ENCODE assay signal across 8 mouse cellular contexts in genomic region chrX:166169892-166170799, GRCm38 (mm10). TPM values are rescaled to one million over a fixed set of nuclear protein-coding genes. Genes with fewer than 3 reads are reported as not detected.
A peak's percentile ranks its signal among the peaks of the same experiment; 100 is the strongest.
DNase-seq lines count a peak whose midpoint lies in the region; ATAC-seq and TF ChIP-seq lines count a peak whose summit lies in the region.

TSS of gene Gemin8 (plus strand) at chrX:166170454.

- peak within 1 kb of the TSS; percentile 31; the same call in 1 of the 2 replicates for H3K9ac ChIP-seq in embryonic facial prominence, embryonic 15.5 days
- H3K9ac ChIP-seq in limb, embryonic 14.5 days (ENCODE audit: low read depth, low read length, severe bottlenecking): peak within 1 kb of the TSS; percentile 55
- H3K9ac ChIP-seq in midbrain, postnatal 0 days (replicated peaks; ENCODE audit: low read length, poor library complexity, severe bottlenecking): peak within 1 kb of the TSS; percentile 50; the same call in 1 of the 2 replicates

- WGBS in bone marrow, adult 2 months: 7% methylated on average over 31 of the region's 31 CpGs
- WGBS in embryonic facial prominence, embryonic 15.5 days: 22% methylated on average over 31 of the region's 31 CpGs
- WGBS in limb, embryonic 14.5 days: 22% methylated on average over 31 of the region's 31 CpGs
- 13% methylated on average over 31 of the region's 31 CpGs for WGBS in midbrain, postnatal 0 days

- H3K9me3 ChIP-seq in embryonic facial prominence, embryonic 15.5 days (replicated peaks): no peaks in the 10 kb centered on the region
- H3K9me3 ChIP-seq in limb, embryonic 14.5 days (ENCODE audit: control insufficient read depth, low read length): no peaks in the 10 kb centered on the region
- no peaks in the 10 kb centered on the region for H3K9me3 ChIP-seq in midbrain, postnatal 0 days (ENCODE audit: low read length)

- DNase-seq in 416B (ENCODE audit: low read depth): peak; percentile 96
- peak; percentile 94 for DNase-seq in heart, adult 8-10 months (ENCODE audit: low spot score)
- peak; percentile 96 for DNase-seq in kidney, adult 9 months
- peak; percentile 96 for DNase-seq in limb, embryonic 14.5 days (ENCODE audit: low spot score)
- DNase-seq in midbrain, postnatal 0 days (ENCODE audit: low spot score): peak; percentile 98
- peak; percentile 79 to 88 for DNase-seq in spleen, postnatal 14 days (ENCODE audit: low spot score in 2 of 2)

- ATAC-seq in embryonic facial prominence, embryonic 15.5 days (ENCODE audit: insufficient number of reproducible peaks, low FRiP score, low TSS enrichment, low read depth): peak; percentile 99
- ATAC-seq in limb, embryonic 14.5 days (ENCODE audit: low FRiP score, low read depth): peak; percentile 100
- peak; percentile 97 for ATAC-seq in midbrain, postnatal 0 days (ENCODE audit: low FRiP score)

- H3K36me3 ChIP-seq in embryonic facial prominence, embryonic 15.5 days: no peaks in the 10 kb centered on the region
- H3K36me3 ChIP-seq in limb, embryonic 14.5 days (ENCODE audit: control insufficient read depth, insufficient read depth, low read length): no peaks in the 10 kb centered on the region
- H3K36me3 ChIP-seq in midbrain, postnatal 0 days (ENCODE audit: insufficient read depth, low read length): no peaks in the 10 kb centered on the region

- no peak within 1 kb of the TSS for H3K27ac ChIP-seq in bone marrow, adult 2 months (ENCODE audit: control insufficient read depth, insufficient read depth, low read depth, low read length, poor library complexity)
- H3K27ac ChIP-seq in embryonic facial prominence, embryonic 15.5 days (replicated peaks): peak within 1 kb of the TSS; percentile 73
- H3K27ac ChIP-seq in limb, embryonic 14.5 days (replicated peaks; ENCODE audit: low read depth, low read length): peak within 1 kb of the TSS; percentile 43
- H3K27ac ChIP-seq in midbrain, postnatal 0 days (ENCODE audit: low read depth, low read length): peak within 1 kb of the TSS; percentile 63; the same call in 1 of the 2 replicates

- peak within 1 kb of the TSS; percentile 100 for H3K4me3 ChIP-seq in bone marrow, adult 2 months (replicated peaks; ENCODE audit: control insufficient read depth, low read depth, low read length)
- peak within 1 kb of the TSS; percentile 60 for H3K4me3 ChIP-seq in embryonic facial prominence, embryonic 15.5 days (replicated peaks)
- peak within 1 kb of the TSS; percentile 50 for H3K4me3 ChIP-seq in limb, embryonic 14.5 days (replicated peaks; ENCODE audit: low read length)
- peak within 1 kb of the TSS; percentile 44 for H3K4me3 ChIP-seq in midbrain, postnatal 0 days (ENCODE audit: low read depth, low read length)

- TF ChIP-seq CTCF in bone marrow, adult 2 months (IDR thresholded peaks at IDR 0.05; ENCODE audit: control insufficient read depth, insufficient read depth, low read length): no peak
- TF ChIP-seq CTCF in midbrain, postnatal 0 days (IDR thresholded peaks at IDR 0.05): peak; percentile 47

- H3K4me1 ChIP-seq in bone marrow, adult 2 months (ENCODE audit: control insufficient read depth, insufficient read depth, low read length): no peaks in the 10 kb centered on the region
- no peaks in the 10 kb centered on the region for H3K4me1 ChIP-seq in embryonic facial prominence, embryonic 15.5 days
- no peaks in the 10 kb centered on the region for H3K4me1 ChIP-seq in limb, embryonic 14.5 days (ENCODE audit: control insufficient read depth, insufficient read depth, low read length)
- H3K4me1 ChIP-seq in midbrain, postnatal 0 days (ENCODE audit: insufficient read depth, low read length): no peaks in the 10 kb centered on the region

- H3K27me3 ChIP-seq in embryonic facial prominence, embryonic 15.5 days: 0 out of 2 replicates have a peak, but pooled peaks cover 8% of the 10 kb centered on the region
- no peaks in the 10 kb centered on the region for H3K27me3 ChIP-seq in limb, embryonic 14.5 days (ENCODE audit: control insufficient read depth, insufficient read depth, low read length)
- H3K27me3 ChIP-seq in midbrain, postnatal 0 days (ENCODE audit: insufficient read depth, low read length): no peaks in the 10 kb centered on the region

- TF ChIP-seq POLR2A in bone marrow, adult 2 months (IDR thresholded peaks at IDR 0.05; ENCODE audit: borderline replicate concordance, control insufficient read depth, low read depth, low read length): peak; percentile 41; the same call in 1 of the 2 replicates
- TF ChIP-seq POLR2A in limb, embryonic 14.5 days (IDR thresholded peaks at IDR 0.05; ENCODE audit: borderline replicate concordance, extremely low read depth, insufficient read depth, insufficient read length): no peak

- H3K4me2 ChIP-seq in embryonic facial prominence, embryonic 15.5 days (replicated peaks): peak within 1 kb of the TSS; percentile 43
- H3K4me2 ChIP-seq in limb, embryonic 14.5 days (replicated peaks; ENCODE audit: low read depth, low read length, severe bottlenecking): peak within 1 kb of the TSS; percentile 53
- peak within 1 kb of the TSS; percentile 51 for H3K4me2 ChIP-seq in midbrain, postnatal 0 days (ENCODE audit: low read depth, low read length, poor library complexity, severe bottlenecking)

RNA-seq across cellular contexts. Expression of gene Gemin8, which starts in this region (rescaled TPM):
- polyA plus RNA-seq in bone marrow, adult 2 months (2011; ENCODE audit: insufficient read depth, insufficient read length, low replicate concordance, missing spikeins): 5.9 and 6.0 TPM in 2 replicates
- polyA plus RNA-seq in embryonic facial prominence, embryonic 15.5 days (2015; fragmentation: Nextera tagmentation; extraction: Ambion mirVana): 9.7 and 10.8 TPM in 2 replicates
- total RNA-seq in heart, adult 8-10 months (2022): 1 to 10 TPM; 2.0 to 3.1 (median 2.9) TPM
- 19.8 and 20.0 TPM in 2 replicates for polyA plus RNA-seq in limb, embryonic 14.5 days (2012; rRNA removed)
- polyA plus RNA-seq in limb, embryonic 14.5 days (2014; fragmentation: Nextera tagmentation; extraction: Ambion mirVana): 12.8 and 14.5 TPM in 2 replicates
- total RNA-seq in midbrain, postnatal 0 days (2014; rRNA removed): 7.6 TPM in 2 replicates
- 6.2 and 6.5 TPM in 2 replicates for polyA plus RNA-seq in midbrain, postnatal 0 days (2015; fragmentation: Nextera tagmentation; extraction: Ambion mirVana)

Comparison
In these comparisons a context has a peak if more than half of its experiments do, and no peak if none do; other contexts are left out.
1. H3K4me3 ChIP-seq: peak in every context shown above with its lines; median percentile 100 in bone marrow, adult 2 months; 60 in embryonic facial prominence, embryonic 15.5 days; 50 in limb, embryonic 14.5 days; 44 in midbrain, postnatal 0 days.